Mouse (Mus musculus): ENCODE data around the gene Rmnd5b.
"Not testable (repeated sequence)": the region's sequence is repeated elsewhere in the genome, so short reads cannot be mapped to it uniquely, and the experiment has no call there.

Rmnd5b gene

DNA sequence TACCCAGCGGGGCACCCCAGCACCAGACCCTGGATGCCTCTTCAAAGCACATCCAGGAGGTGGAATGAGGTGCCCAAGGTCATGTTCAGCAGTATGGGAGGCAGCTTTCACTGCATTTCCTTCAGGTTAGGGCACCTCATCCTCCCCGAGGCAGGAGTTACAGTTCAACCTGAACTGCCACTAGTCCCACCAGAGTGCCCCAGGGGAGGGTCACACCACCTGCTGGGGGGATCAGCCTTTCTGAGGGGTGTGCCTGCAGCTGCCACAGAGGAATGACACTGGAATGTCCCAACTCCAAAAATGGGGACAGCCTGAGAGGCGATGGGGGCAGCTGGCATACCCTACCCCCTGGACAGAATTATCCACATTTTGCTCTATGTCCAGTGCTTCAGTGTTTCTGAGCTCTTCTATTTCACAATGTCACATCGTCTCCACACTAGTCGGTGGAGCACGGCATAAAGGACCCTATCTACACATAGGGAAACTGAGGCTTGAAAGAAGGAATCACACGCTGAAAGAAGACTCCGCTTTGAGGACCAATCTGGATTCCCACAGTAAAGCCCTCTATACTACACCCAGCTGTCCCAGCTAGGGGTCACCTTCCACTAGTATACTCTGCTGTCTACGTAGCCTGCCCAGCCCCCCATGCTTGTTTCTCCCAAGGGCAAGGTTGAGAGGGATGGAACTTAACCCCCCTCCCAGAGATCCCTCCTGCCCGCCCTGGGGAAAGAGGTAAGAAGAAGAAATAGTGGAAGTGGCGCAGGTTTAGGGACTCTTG, 13.6 kb upstream of the Rmnd5b start:
- peak; percentile 20 for DNase-seq

DNA sequence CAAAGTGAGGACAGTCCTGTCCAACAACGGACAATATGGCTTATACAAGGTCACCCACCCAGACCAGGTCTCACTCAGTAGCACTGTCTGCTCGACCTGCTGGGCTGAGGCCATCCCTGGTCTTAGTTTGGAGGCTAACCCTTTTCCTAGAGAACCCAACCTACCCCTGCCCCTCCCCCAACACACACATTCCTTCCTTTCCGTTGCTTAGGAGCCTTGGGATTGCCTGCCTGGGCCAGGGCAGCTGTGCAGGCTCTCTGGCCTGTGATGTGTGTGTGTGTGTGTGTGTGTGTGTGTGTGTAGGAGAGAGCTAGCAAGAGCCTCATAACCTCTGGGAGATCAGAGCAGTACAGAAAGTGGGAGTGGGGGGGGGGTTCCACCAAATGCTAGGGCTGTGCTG, 12.9 kb upstream of the Rmnd5b start:
- DNase-seq: peak; percentile 26

DNA sequence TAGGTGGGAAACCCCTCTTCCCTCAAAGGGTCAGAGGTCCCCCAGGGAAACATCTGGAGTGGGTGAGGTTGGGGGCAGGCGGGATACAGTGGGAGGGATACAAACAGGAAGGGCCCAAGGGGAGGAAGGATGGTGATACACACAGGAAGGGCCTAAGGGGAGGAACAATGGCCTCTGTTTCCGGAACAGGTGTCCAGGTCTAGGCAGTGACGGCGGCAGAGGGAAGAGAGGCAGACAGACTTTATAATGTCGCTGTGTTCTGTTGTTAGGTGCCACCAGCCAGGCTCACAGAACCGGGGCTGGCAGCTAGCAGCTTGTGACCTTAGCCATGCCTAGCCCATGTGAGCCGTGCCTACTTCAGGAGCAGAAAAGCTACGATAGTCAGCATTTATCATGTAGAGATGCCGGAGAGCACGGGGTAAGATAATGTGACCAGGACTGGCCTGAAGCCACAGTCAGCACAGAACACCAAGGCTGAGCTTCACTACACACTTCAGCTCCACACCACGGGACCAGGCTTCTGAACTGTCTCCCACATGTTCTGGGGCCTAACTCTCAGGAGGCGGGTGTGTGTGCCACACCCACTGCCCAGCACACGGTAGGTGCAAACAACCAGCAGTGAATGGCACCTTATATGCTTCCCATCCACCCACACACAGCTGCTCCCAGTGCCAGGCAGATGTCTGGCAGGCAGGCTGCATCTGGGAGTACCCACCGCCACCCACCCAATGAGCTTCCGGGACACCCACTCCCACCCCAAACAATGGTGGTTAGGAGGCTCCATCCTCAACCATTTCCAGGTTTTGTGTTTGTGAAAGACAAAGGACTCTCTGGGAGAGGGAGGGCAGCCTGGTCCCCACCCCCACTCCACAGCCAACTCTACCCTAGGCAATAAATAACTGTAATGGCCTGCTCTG, 11.3 kb upstream of the Rmnd5b start:
- DNase-seq: peak; percentile 10

DNA sequence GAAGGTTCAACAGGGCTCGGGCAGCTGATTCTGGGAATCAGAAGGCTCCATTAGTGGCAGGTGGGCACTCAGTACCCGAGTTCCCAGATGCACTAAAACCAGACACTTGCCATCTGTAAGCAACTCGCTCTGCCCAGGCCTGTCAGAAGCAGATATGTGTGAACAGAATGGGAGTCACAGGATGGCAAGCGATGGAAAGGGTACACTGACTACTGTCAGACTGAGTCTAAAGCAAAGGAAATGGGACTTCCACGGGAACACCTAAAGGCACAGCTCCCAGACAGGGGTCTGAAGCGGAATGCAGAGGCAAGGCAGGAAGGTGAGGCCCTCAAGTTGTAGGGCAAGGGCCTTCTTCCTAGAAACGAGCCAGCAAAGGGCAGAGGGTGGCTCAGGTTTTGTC, 10.5 kb upstream of the Rmnd5b start:
- no peak for DNase-seq

DNA sequence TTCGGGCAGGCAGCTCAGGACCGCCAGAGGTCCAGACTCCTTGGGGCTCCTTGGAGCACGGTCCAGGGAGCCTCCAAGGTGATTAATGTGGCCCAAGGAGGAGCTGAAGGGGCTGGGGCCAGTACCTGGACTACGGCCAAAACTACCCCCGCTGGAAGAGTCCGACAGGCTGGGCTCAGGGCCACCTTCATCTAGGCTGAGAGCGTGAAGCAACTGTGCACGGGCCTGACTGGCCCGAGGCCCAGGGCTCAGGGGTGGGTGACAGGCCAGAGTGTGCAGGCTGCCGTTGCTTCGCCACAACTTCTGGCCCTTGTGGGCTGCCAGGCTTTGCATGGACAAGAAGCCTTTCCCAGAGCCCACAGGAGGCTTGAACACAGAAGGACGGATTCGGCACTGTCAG, 9.6 kb upstream of the Rmnd5b start:
- DNase-seq: peak; percentile 23

DNA sequence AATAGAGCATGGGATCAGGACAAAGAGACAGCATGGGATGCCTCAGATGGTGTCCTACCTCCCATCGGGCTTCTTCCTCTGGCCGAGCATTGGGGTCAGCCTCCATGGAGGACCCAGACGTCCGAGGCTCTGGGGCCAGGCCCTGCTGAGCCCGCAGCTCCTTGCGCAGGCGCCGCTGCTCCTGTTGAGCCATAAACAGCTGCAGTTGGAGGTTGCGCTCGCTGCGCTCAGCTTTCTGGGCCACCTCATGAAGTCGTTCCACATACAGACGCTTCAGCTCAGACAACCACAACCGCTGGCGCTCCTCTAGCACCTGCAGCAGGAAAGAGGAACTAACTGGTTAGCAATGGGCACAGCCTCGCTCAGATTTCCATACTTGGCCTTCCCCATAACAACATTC, 8.5 kb upstream of the Rmnd5b start:
- peak; percentile 8 for DNase-seq

DNA sequence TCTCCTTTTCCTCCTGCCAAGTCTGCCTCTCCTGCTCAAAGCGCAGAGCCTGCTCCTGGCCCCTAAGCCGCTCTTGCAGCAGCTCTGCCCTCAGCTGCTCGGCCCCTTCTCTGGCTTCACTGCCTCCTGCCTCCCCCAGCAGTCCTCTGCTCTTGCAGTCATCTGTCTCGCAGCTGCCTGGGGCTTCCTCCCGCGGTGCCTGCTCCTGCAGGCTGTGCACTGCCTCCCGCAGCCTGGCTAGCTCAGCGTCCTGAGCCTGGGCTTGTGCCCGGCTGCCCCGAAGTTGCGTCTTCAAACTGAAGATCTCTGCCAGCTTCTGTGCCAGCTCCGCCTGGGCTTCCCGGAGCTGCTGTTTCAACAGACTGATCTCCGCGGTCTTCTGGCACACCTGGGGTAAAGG, 8.1 kb upstream of the Rmnd5b start:
- DNase-seq: peak; percentile 60

DNA sequence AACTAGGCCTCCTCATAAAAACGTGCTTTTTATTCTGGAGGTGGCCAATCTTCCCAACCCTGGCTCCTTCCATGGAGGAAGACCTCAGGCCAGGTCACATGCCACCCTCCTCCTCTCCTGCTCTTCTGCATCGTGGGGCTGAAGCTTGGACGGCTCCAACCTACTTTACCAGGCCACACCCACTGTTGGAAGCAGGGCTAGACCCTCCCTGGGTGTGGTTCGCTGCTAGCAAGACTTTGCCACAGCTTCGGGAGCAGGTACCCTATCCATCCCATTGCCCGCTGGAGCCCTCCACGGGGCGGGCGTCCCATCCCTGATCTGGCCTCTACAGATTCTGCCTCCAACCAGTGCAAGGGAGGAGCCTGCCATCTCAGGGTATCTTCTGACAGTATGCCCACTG, 7.5 kb upstream of the Rmnd5b start:
- DNase-seq: peak; percentile 41

DNA sequence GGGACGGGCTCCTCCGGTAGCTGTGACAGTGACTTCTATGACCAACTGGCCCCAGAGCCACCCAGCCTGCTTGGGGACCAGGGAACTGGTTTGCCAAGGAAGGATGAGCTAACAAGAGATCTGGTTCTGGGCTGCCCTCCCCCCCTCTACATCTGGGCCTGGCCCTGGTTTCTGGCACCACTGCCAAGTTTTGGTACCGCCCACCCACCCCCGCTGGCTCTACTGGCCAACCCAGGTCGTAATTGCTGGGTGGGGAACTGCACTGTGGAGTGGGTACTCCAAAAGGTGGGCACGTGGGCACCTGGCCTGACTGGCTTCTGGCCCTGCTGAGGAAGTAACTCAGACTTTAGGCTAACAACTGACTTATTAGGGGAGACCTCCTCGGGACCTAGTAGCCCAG, 5.1 kb upstream of the Rmnd5b start:
- peak; percentile 17 for DNase-seq

DNA sequence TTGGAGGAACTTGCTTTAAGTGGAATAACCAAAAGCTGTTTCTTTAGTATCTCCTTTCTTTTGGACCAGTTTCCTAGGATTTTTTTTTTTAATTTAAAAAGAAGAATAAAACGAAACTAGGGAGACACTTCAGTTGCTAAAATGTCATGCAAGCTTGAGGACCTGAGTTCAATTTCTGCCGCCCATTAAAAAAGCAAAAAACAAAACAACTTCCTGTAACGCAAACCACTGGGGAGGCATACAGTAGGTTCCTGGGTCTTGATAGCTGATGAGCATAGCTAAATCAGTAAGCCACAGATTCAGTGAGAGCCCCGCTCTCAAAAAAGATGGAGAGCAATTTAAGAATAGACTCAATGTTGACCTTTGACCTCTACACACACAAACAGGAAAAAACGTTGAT, 2.8 kb upstream of the Rmnd5b start:
- DNase-seq: peak; percentile 8

DNA sequence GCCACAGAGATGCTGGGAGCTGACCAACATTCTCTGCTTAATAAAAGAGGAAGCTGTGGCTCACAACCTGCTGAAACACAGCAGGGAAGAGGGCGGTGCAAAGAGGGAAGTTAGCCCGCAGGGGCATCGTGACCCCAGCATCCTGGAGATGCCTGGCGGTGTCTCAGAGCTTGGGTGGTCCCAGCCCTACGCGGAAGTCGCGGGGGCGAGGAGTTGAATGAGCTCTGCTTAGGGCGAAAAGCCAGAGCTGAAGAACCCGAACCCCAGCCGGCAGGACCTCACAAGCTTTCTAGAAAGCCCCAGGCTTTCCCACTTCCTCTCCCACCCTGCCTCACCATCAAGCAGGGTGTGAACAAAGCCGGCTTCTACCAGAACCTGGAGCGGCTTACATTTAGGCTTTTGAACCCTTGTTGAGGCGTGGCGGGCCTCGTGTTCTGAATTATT, 2.3 kb upstream of the Rmnd5b start:
- no peak for DNase-seq

DNA sequence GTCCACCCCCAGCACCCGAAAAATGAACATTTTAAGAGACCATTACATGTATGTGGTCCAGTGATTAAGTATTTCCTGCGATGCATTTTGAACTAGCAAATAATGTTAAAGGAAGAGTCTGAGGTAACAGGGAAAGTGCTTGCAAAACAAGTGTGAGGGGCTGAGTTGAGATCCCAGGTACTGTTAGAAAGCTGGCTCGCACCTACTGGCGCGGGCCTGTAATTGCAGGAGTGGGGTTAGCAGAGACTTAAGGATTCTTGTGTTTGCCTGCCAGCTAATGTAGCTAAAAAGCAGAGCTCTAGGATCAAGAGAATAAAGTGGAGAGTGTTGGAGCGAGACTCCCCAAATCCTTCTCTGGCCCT, 608 bp upstream of the Rmnd5b start:
- peak; percentile 76 for DNase-seq

DNA sequence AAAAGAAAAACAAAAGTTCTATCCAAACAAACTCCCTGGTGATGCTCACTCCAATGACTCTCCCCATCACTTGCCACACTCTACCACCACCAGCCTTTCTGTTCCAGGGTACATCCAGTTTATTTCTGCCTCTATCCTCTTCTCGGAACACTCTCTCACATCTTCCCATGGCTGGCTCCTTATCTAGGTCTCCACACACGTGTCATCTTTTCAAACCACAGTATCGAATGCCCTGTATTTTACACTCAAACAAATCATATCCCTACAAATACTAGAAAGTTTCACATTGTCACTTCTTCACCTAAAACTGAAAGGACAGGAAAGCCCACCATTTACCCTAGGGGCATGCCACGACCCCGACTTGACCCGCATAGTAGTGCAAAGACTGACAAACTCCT, 570 bp downstream of the Rmnd5b start:
- no peak for DNase-seq

DNA sequence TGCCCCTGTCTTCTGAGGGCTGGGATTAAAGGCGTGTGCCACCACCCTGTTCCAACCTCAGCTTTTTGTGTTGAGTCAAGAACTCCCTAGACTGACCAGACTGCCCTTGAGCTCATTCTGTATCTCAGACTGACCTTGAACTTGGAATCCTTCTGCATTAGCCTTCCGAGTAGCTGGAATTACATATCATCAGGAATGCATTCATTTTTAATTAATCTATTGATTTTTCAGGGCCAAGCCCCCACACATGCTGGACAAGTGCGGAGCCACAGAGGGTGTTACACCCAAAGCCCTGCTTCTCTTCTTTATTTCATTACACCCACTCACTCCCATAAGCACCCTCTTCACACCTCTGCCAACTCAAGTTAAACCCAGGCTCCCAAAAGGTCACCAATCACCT, 2.0 kb downstream of the Rmnd5b start:
- no peak for DNase-seq

DNA sequence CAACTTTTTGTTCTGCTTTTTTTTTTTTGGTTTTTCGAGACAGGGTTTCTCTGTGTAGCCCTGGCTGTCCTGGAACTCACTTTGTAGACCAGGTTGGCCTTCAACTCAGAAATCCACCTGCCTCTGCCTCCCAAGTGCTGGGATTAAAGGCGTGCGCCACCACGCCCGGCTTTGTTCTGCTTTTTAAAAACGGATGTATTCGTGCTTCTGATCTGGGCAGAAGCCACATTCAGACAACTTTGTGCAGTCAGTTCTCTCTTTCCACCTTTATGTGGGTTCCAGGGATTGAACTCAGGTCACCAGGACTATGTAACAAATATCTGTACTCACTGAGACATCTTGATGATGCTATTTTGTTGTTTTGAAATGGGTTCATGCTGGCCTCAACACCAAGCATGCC, 2.5 kb downstream of the Rmnd5b start:
- DNase-seq: not testable (repeated sequence)

DNA sequence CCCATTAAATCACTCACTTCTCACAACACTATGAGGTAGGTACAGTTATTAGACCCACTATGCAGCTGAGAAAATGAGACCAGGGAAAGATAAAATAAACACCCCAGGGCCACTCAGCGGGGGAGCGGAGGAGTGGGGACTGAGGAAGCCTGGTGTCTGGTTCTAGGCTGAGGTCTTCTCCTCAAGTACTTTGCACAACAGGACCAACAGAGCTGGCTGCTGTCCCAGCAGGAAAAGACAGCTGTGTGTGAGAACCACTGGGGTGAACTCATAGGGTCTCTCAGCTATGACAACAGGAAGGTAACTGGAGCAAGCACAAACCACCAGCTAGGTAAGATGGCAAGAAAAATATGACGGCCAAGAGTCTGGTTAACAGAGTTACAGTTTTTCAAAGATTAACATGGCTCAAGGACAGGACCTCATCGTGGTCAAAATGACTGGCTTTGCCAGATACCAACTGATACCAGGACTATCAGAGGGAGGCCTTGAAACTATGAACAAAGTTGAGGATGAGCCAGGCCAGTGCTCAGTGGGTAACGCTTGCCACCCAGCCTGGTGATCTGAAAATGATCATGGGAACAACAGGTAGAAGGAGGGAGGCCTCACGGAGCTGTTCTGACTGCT, 3.5 kb downstream of the Rmnd5b start:
- DNase-seq: no peak

DNA sequence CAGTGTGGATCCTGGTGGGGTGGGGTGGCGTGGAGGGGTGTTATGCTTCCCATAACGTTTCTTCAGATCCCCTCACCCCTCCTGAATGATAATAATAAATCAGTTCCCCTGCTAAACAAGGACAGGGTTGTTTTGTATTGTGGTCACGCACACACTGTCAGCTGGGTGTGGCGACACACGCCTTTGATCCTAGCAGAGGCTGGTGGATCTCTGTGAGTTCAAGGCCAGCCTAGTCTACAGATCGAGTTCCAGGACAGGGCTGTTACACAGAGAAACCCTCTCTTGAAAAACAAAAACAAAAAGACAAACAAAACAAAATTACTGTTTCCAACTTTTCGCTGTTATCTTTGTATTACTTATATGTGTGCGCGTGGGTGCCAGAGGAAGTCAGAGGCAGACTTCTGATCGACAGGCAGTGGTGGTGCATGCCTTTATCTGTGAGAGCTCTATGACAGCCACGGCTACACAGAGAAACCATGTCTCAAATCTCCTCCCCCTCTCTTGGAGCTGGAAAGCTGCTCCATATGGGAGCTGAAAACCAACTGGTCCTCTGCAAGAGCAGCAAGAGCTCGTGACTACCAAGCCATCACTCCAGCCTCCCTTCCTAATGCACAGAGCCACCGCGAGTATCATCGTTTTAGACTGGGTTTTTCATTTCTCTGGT, 5.9 kb downstream of the Rmnd5b start:
- DNase-seq: no peak

DNA sequence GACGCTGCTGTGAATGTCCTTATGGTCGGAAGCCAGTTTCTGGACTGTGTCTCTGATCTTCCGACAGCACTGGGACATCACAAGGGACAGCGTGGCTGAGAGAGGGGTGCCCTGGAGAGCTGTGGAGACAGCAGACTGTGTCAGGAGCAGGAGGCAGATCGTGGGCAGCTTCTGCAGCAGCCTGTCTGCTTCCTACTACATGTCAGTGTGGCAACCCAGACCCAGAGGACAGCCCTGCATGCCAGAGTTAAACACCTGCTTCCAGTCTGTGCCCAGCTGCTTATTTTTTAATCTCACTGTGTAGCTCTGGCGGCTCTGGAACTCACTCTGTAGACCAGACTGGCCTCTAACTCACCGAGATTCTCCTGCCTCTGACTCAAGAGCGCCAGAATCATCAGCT, 7.8 kb downstream of the Rmnd5b start:
- DNase-seq: no peak

DNA sequence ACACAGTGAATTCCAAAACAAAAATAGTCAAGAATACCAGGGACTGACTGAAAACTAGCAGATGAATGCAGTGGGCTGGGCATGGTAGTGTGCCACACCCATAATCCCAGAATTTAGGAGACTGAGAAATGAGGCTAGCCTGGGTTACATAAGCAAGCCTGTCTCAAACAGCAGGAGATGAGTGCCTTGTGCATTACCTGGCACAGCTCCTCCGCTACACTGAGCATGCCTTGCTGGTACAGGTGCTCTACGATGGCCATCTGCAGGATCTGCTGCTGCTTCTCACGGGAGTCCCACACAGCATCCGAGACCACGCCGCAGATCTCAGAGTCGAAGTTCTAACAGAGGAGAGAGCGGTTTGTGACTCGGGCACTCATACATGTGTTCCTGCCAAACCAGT, 8.3 kb downstream of the Rmnd5b start:
- peak; percentile 68 for DNase-seq

DNA sequence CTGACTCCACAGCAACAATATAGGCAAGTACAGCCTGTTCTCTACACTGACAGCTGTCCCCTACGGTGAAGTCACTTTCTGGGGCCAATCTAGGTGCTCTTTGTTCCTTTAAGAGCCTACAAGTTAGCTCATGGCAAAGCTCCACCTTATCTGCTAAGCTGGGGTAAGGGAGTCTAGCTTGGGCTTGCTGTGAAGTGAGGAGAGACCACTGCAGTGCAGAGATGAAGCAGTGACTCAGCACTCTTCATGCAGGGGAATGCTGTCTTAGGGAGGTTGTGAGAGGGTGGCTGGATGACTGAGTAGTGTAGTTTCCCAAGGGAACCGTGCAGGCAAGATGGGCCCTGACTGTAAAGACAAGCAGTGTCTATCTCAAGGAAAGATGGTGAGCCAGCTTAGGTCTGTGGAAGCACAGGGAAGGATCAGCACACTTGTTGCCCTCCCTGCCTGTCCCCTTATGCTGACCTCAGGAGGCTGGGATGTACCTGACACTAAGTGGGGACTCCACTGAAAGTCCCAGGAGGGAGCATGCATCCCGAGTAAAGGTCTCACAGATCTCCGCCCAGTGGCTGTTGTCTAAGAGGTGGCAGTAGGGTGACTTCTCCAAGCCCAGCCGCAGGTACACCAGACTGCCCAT, 10.4 kb downstream of the Rmnd5b start:
- DNase-seq: no peak

DNA sequence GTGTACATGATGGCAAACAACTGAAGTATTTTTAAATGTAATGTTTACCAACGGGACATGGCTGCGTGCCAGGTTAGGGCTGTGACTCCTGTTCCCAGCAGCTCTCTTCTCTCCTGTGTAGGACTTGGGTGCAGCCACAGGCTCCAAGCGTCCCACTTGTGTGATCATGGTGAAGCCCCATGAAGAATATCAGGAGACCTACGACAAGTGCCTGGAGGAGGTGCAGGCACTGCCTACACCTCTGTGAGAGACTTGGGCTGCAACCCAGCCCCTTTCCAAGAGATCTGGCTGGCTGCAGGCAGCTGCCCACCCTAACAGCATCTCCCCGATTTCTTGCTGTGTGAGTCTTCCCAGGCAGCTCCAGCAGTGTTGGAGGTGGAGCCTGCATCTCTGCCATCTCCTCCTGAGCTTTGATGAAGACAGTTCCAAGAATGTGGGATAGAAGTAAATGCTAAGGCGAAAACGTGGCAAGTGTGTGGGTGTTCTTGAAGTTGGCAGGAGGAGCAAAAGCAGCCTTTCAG, 12.7 kb downstream of the Rmnd5b start:
- DNase-seq: no peak

DNA sequence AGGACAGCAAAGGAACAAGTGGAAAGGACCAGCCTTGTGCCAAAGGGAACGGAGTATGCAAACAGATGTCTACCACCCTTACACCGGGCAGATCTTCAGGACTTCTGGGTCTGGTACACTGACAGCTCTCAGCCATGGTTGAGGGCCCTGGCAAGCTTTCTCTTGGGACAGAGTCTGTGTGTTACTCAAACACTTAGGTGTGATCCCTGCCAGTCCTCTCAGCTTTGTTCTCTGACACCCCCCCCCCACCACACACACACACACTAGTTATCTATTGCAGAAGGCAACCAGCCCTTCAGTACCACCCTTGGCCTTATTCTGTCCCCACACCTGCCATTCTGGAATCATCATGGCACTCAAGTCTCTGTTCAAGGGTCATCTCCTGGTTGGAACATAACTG, 13.9 kb downstream of the Rmnd5b start:
- no peak for DNase-seq

DNA sequence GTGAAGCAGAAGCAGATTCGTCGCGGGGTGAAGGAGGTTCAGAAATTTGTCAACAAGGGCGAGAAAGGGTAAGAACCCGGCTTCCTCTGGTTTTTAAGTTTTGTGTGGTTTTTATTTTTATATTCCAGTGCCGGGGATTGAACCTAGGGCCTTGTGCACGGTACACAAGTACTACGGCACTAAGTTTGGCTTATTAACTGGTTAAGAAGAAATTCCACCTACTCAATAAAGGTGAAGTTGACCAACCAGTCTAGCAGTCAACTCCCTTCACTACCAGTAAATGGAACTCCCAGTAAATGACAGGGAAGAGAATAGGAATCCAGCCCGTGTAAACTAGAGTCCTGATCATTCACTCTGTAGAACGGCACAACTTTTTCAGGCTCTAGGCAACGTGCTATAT, 15.6 kb downstream of the Rmnd5b start:
- DNase-seq: no peak

All from cerebellum, adult 9-10 months (tissue).